Mouse (Mus musculus) limb, embryonic 11.5 days (tissue): ENCODE results near the gene Hlf. TPM values are rescaled to one million over a fixed set of nuclear protein-coding genes. Genes with fewer than 3 reads are reported as not detected.

ENCODE experiments used
- ATAC-seq: fragments of 200-750 bp; cut with Nextera tagmentation; 2 replicates; pipeline ENCODE4 v1.8.0; 2017; ENCODE audit warnings: low read depth; ENCODE audit not compliant: insufficient number of reproducible peaks, low FRiP score, low TSS enrichment
- DNase-seq: peaks from one replicate; pipeline ENCODE4 v3.0.0-alpha.2; 2015; ENCODE audit warnings: low spot score
- H3K27ac ChIP-seq: fragments of 300-500 bp; sonication (generic); replicated peaks from 2 replicates; pipeline ENCODE4 v1.5.1; 2014; ENCODE audit warnings: low read depth, mild to moderate bottlenecking, low read length
- H3K27me3 ChIP-seq: fragments of 300-500 bp; sonication (generic); 2 replicates; pipeline ENCODE4 v1.6.1; 2014; ENCODE audit warnings: mild to moderate bottlenecking, low read length, mixed read lengths; ENCODE audit not compliant: control insufficient read depth, insufficient read depth
- H3K36me3 ChIP-seq: fragments of 300-500 bp; sonication (generic); 2 replicates; pipeline ENCODE4 v1.6.1; 2014; ENCODE audit warnings: mild to moderate bottlenecking, low read length, moderate library complexity, mixed read lengths; ENCODE audit not compliant: control insufficient read depth, insufficient read depth
- H3K4me1 ChIP-seq: fragments of 300-500 bp; sonication (generic); 2 replicates; pipeline ENCODE4 v1.6.1; 2014; ENCODE audit warnings: low read length, mixed read lengths; ENCODE audit not compliant: control insufficient read depth, insufficient read depth
- H3K4me2 ChIP-seq: fragments of 300-500 bp; sonication (generic); 2 replicates; pipeline ENCODE4 v1.6.1; 2014; ENCODE audit warnings: low read depth, mild to moderate bottlenecking, moderate library complexity; ENCODE audit not compliant: severe bottlenecking
- H3K4me3 ChIP-seq: fragments of 300-500 bp; sonication (generic); 2 replicates; pipeline ENCODE4 v1.5.1; 2014; ENCODE audit warnings: low read depth, low read length
- H3K9ac ChIP-seq: fragments of 300-500 bp; sonication (generic); 2 replicates; pipeline ENCODE4 v1.6.1; 2014; ENCODE audit warnings: mild to moderate bottlenecking, low read length
- H3K9me3 ChIP-seq: fragments of 300-500 bp; sonication (generic); 2 replicates; pipeline ENCODE4 v1.6.1; 2016; ENCODE audit warnings: low read length; ENCODE audit not compliant: control insufficient read depth
- WGBS: fragments of 180-500 bp; shearing (Covaris S2); extraction: QIAGEN DNeasy Blood & Tissue Kit; methylation state at CpG from one replicate; pipeline ENCODE4 v1.1.7; 2014; 5-methylcytosine and 5-hydroxymethylcytosine counted together
- polyA plus RNA-seq: library from polyadenylated mRNA; unstranded; fragments of >200 nt; fragmentation: Nextera tagmentation; extraction: Ambion mirVana; gene quantifications from 2 replicates; pipeline ENCODE4 v1.2.1, GENCODE M21; 2014

Hlf gene
- polyA plus RNA-seq, 1 experiment from 2014 or later = 0.31 TPM

DNA sequence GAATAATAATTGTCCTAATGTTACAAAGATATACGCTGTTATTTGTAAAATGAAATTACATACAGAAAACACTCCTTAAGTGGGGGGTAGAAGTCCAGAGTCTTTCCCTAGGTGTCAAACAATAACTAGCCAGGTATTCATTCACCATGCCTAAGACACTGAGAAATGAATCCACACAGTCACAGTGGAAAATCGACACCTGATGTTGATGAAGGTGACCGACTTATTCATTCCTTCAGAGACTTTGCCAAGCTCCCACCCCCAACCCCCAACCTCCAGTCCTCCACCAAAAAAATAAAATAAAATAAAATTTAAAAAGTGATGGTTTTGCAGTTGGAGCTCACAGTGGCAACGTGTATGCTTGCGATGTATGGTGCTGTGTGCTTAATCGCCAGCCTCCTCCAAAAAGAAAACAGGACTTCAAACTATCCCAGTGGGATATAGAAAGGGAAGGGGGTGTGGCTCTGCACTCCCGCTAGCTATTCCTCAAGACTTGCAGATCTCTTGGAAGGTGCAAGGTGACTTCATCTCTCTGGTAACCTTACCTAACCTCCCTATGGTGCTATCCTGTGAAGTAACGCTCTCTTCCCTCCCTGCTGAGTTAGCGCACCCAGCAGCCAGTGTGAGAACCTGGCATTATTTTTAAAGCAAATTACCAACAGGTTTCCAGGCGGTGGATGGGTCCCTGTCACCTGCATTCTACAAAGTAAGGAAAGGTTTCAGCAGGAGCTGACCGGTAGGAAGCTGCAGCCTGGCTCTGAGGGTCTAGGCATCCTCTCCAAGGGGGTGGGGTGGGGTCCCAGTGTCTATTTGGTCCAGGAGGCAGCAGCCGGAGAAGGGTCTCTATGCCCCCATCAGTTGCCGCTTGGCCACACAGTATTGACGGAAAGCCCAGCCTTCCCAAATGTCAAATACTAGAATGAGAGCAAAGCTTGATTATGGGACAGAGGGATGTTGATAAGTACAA lies 22.5 kb downstream of the Hlf start:
- Histone ChIP-seq H3K4me1 (peaks cover 13% of the 10 kb centered on the region; the same call in 1 of the 2 replicates), H3K27ac (no peak overlapping the region)
- ATAC-seq = no peak

DNA sequence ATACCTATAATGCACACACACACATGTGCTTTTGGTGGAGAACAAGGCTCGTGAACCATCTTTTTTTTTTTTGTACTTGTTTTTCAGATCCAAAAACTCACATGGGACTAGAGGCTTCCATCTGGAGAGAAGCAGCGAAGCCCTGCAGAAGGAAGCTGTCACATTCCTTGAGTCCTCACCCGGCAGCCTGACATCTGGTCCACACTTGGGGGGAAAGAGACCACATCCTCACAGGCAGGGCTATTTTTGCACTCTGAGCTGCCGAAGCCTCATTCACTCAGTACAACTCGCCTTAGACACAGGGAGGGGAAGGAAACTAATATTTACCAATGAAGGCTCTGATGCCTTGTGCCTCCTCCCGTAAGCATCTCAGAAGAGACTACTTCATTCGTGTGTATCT lies 25.8 kb downstream of the Hlf start:
- Histone ChIP-seq H3K4me2 (no peak overlapping the region), H3K27me3 (no peaks in the 10 kb centered on the region), H3K4me1 (peaks cover 4% of the 10 kb centered on the region; the same call in 1 of the 2 replicates), H3K27ac (no peak overlapping the region), H3K9me3 (no peaks in the 10 kb centered on the region), H3K9ac (no peak overlapping the region), H3K4me3 (no peak overlapping the region), H3K36me3 (no peaks in the 10 kb centered on the region)
- no peak for ATAC-seq
- DNase-seq = no peak
- 63% methylated on average over 7 of the region's 7 CpGs for WGBS

More for the DNA sequence above, 22.5 kb downstream of the Hlf start:
- Histone ChIP-seq H3K36me3 (no peaks in the 10 kb centered on the region), H3K4me2 (no peak overlapping the region), H3K9me3 (no peaks in the 10 kb centered on the region), H3K4me3 (no peak overlapping the region), H3K9ac (no peak overlapping the region), H3K27me3 (no peaks in the 10 kb centered on the region)
- no peak for DNase-seq
- WGBS = 62% methylated on average over 14 of the region's 14 CpGs

DNA sequence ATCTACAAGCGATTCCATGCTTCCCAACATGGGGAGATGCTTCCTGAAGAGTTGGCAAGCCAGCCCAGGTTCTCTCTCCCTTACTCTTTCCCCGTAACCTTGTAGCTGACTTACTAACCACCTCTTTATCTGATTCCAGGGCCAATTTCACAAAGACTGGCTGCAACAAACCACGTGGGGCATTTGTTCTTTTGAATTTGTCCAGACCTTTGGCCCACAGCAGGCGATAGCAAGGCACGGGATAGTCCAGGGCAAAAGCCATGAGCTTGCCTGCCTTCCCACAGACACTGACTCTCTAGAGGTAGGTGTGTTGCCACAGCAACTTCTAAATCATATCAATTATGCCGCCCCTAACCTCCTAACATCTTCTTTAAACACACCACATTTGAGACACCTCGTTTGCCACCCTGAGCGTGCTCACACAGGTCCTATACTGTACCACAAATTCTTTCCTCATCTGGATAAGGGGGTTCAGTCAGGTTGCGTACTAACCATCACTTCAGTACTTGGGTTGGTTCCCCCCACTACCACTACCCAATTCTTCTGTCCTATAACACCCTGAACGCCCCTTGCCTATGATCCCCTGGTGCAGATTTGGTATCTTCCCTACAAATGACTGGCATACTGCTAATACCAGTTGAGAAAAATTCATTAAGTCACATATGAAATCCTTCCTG lies 26.7 kb downstream of the Hlf start:
- 89% methylated on average over 10 of the region's 10 CpGs for WGBS
- ATAC-seq = no peak
- H3K4me1 ChIP-seq = 0 out of 2 replicates have a peak, but pooled peaks cover 3% of the 10 kb centered on the region
- H3K9me3 ChIP-seq = no peaks in the 10 kb centered on the region
- DNase-seq = no peak
- no peaks in the 10 kb centered on the region for H3K27me3 ChIP-seq
- no peak overlapping the region for H3K27ac ChIP-seq
- no peaks in the 10 kb centered on the region for H3K36me3 ChIP-seq
- no peak overlapping the region for H3K9ac ChIP-seq
- H3K4me2 ChIP-seq = no peak overlapping the region
- H3K4me3 ChIP-seq = no peak overlapping the region

DNA sequence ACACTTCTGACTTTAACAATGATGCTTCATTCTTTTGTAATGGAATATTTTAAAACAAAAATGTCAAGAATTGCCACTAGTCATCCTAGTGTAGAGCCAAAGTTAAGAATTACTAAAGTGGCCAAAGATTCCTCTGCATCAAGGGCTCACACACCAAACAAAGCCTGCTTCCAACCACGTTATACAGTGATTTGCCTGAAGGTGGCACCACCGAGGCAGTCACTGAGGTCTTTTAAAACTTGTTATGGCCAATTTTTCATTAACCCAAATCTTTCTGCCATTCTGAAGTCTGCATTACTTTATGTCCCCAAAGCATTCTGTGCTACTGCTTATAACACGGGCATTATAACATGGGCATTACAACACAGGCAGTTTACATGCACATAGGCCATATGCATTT lies 27.3 kb downstream of the Hlf start:
- Histone ChIP-seq H3K36me3 (no peaks in the 10 kb centered on the region), H3K9me3 (no peaks in the 10 kb centered on the region), H3K4me1 (0 out of 2 replicates have a peak, but pooled peaks cover 3% of the 10 kb centered on the region), H3K4me3 (no peak overlapping the region), H3K27me3 (no peaks in the 10 kb centered on the region), H3K27ac (no peak overlapping the region), H3K9ac (no peak overlapping the region), H3K4me2 (no peak overlapping the region)
- DNase-seq (peak; percentile 48), ATAC-seq (no peak)
- 47% methylated on average over 3 of the region's 3 CpGs for WGBS

DNA sequence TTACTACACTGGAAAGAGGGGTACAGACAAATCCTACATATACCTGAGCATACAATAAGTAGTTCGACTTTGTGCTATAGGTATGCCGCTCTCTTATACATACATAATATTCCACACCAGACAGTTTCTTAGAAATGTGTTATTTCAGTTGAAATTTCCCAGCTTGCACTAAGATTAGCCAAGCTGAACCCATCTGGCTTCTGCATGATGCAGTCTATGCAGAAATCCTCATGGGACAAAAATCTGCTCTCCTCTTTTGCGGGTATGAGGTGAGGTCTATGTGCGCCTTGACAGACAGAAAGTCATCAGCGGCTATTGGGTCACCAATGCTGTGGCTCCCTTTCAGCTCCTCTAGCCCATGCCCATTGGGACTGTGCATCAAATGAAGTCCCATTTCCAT lies 30.2 kb downstream of the Hlf start:
- no peak overlapping the region for H3K4me3 ChIP-seq
- DNase-seq (no peak), ATAC-seq (no peak)
- H3K9ac ChIP-seq = no peak overlapping the region
- H3K4me2 ChIP-seq = no peak overlapping the region
- H3K4me1 ChIP-seq = peaks cover 13% of the 10 kb centered on the region
- H3K27ac ChIP-seq = no peak overlapping the region
- H3K36me3 ChIP-seq = no peaks in the 10 kb centered on the region
- H3K27me3 ChIP-seq = no peaks in the 10 kb centered on the region
- no peaks in the 10 kb centered on the region for H3K9me3 ChIP-seq
- 95% methylated on average over 5 of the region's 5 CpGs for WGBS

DNA sequence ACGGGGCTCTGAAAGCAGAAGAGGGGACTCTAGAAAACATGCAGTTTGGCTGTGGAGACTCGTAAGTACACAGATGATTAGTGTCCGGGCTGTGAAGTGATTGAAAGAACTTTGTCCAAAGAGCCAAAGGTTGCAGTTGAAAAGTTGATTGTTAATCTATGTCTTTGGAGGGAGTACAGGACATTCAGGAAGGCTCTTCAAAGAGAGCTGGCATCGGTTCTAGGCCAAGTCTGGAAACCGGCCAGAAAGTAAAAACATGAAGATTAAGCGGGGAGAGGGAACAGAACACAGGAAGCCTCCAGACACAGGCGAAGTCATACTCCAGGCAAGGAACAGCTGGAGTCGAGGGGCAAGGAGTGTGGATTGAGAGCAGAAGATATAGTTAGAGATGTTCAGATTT lies 32.6 kb downstream of the Hlf start:
- peaks cover 10% of the 10 kb centered on the region for H3K4me1 ChIP-seq
- no peak overlapping the region for H3K9ac ChIP-seq
- no peak for ATAC-seq
- H3K36me3 ChIP-seq = no peaks in the 10 kb centered on the region
- no peak overlapping the region for H3K4me3 ChIP-seq
- H3K4me2 ChIP-seq = no peak overlapping the region
- no peaks in the 10 kb centered on the region for H3K9me3 ChIP-seq
- no peaks in the 10 kb centered on the region for H3K27me3 ChIP-seq
- DNase-seq = no peak
- WGBS = 86% methylated on average over 8 of the region's 8 CpGs
- H3K27ac ChIP-seq = no peak overlapping the region

DNA sequence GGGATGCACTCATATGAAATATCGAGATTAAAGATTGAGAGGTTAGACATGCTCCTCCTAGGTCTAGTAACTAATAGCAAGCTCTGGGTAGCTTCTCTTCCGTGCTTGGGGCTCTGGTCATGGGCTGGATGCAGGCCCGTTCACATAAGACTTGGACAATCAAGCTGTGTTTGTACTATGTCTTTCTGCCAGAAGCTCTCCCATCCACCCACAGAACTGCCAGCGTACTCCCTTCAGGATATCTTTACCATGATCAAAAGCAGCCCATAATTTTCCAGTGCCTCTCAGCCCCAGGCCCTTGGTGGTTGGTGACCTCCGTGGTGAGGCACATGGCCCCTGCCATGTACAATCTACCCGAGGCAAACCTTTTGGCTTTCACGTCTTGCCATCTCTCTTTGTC lies 33.3 kb downstream of the Hlf start:
- 86% methylated on average over 7 of the region's 7 CpGs for WGBS
- no peak overlapping the region for H3K27ac ChIP-seq
- no peak overlapping the region for H3K9ac ChIP-seq
- no peak overlapping the region for H3K4me3 ChIP-seq
- ATAC-seq = no peak
- no peak for DNase-seq
- H3K27me3 ChIP-seq = no peaks in the 10 kb centered on the region
- no peaks in the 10 kb centered on the region for H3K36me3 ChIP-seq
- peaks cover 10% of the 10 kb centered on the region for H3K4me1 ChIP-seq
- H3K4me2 ChIP-seq = no peak overlapping the region
- H3K9me3 ChIP-seq = no peaks in the 10 kb centered on the region

DNA sequence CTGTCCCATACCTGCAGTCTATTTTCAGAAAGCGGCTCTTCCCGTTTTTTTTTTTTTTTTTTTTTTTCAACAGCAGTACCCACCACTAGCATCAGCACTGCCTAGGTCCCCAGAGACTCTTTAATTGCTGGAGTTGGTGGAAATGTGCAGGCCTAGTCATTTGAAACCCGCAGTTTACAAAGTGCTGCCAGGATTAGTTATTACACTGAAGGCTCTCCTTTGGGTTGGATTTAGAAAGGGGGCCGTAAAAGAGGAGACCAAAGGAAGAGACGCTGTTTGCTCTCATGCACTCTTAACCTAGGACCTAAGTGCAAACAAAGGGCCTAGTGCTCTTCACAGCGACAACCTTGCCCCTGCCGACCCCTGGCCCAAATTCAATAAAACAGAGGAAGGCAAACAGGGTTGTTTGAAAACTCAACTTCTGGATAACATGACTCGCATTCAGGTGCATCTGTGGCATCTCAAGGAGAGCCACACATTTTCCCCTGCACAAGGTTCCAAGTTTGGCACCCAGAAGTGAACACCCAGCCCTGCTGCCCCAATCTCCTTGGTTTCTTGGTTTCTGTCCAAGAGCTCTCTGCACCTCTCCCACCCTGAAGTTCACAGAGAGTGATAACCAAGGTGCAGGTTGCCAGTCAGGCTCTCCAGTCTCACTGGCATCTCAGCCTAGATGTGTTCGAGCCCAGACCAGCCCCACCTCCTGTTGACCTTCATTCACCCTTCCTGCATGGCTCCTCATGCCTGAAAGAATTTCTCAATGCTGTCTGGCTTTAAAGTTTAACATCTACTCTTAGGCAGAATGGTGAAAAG lies 34.0 kb downstream of the Hlf start:
- 15% methylated on average over 9 of the region's 9 CpGs for WGBS
- H3K9ac ChIP-seq = no peak overlapping the region
- no peaks in the 10 kb centered on the region for H3K9me3 ChIP-seq
- peaks cover 10% of the 10 kb centered on the region for H3K4me1 ChIP-seq
- H3K4me3 ChIP-seq = no peak overlapping the region
- no peaks in the 10 kb centered on the region for H3K27me3 ChIP-seq
- H3K36me3 ChIP-seq = no peaks in the 10 kb centered on the region
- no peak overlapping the region for H3K27ac ChIP-seq
- DNase-seq = no peak
- ATAC-seq = peak; percentile 75
- H3K4me2 ChIP-seq = no peak overlapping the region
